Mouse (Mus musculus) ovary, adult 18-20 months (tissue): ENCODE results near the gene Tifa.

Experiments used
- DNase-seq: peaks from one replicate; pipeline ENCODE4 v3.0.0; 2022; ENCODE audit warnings: low spot score, mixed read lengths

Gene Tifa

GRCm38 (mm10) chr3:127826503-127826902 lies 36.9 kb downstream of the Tifa start:
- no peak for DNase-seq

- DNase-seq: no peak
Measured at GRCm38 (mm10) chr3:127827123-127827522, 37.5 kb downstream of the Tifa start.

GRCm38 (mm10) chr3:127830183-127830582 lies 40.6 kb downstream of the Tifa start:
- no peak for DNase-seq

GRCm38 (mm10) chr3:127831079-127831478 lies 41.5 kb downstream of the Tifa start:
- no peak for DNase-seq

- no peak for DNase-seq
Measured at GRCm38 (mm10) chr3:127834040-127834439, 44.4 kb downstream of the Tifa start.

- no peak for DNase-seq
Measured at GRCm38 (mm10) chr3:127835594-127835993, 46.0 kb downstream of the Tifa start.

- DNase-seq: no peak
Measured at GRCm38 (mm10) chr3:127836798-127837153, 47.2 kb downstream of the Tifa start.

- DNase-seq: peak; percentile 92
Measured at GRCm38 (mm10) chr3:127837154-127837865, 47.7 kb downstream of the Tifa start, which contains the start of gene Ap1ar. Gene Ap1ar (minus strand): TSS chr3:127837523.

- DNase-seq: no peak
Measured at GRCm38 (mm10) chr3:127837972-127838644, 48.5 kb downstream of the Tifa start.

GRCm38 (mm10) chr3:127841926-127842325 lies 52.3 kb downstream of the Tifa start:
- DNase-seq: no peak

- no peak for DNase-seq
Measured at GRCm38 (mm10) chr3:127843324-127843940, 53.8 kb downstream of the Tifa start.

GRCm38 (mm10) chr3:127843941-127844327 lies 54.3 kb downstream of the Tifa start:
- DNase-seq: no peak

GRCm38 (mm10) chr3:127848088-127848808 lies 58.6 kb downstream of the Tifa start:
- DNase-seq: no peak

GRCm38 (mm10) chr3:127849922-127850321 lies 60.3 kb downstream of the Tifa start:
- no peak for DNase-seq

GRCm38 (mm10) chr3:127850776-127851646 lies 61.4 kb downstream of the Tifa start:
- no peak for DNase-seq

GRCm38 (mm10) chr3:127852722-127853121 lies 63.1 kb downstream of the Tifa start:
- DNase-seq: no peak

GRCm38 (mm10) chr3:127853431-127854206 lies 64.0 kb downstream of the Tifa start:
- peak; percentile 8 for DNase-seq

GRCm38 (mm10) chr3:127861340-127861739 lies 71.7 kb downstream of the Tifa start:
- DNase-seq: no peak

- no peak for DNase-seq
Measured at GRCm38 (mm10) chr3:127862479-127862878, 72.9 kb downstream of the Tifa start.

- no peak for DNase-seq
Measured at GRCm38 (mm10) chr3:127863571-127863970, 74.0 kb downstream of the Tifa start.

GRCm38 (mm10) chr3:127864242-127864641 lies 74.6 kb downstream of the Tifa start:
- DNase-seq: no peak
